Mouse (Mus musculus): Measurements from ENCODE around the gene Slc13a4.

DNA sequence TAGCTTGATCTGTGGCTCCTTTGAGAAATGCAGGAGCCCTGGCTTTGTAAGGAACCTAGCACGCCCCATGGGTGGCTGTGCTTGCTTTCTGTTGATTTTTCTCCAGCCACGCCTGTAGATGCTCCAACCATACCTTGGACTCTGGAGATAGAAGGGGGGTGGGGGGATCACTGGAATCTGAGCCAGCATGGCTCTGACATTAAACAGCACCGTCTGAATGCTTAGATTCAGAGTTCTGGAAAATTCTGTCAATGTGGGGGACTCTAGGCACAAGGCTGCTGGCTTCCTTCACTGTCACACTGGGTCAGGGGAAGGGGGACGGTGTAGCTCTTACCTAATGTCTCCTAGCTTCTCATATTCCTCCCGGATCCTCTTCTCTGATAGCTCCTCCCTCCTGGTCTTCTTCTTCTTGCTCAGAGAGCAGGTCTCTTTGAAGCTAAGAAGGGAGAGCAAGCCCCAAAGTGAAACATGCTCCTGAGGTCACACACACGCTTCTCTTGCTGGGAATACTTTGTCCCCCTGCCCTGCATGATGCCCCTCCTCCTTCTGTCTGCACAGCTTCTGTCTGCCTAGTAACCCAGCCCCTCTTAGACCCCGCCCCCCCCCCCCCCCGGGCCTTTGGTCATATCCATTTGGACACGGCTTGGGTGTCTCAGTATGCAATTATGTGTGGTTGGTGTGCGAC lies 29.9 kb downstream of the Slc13a4 start:
- TF ChIP-seq POLR2A (IDR thresholded peaks at IDR 0.05; ENCODE audit: insufficient read depth, low read depth, low read length) = no peak
- TF ChIP-seq CTCF (IDR thresholded peaks at IDR 0.05; ENCODE audit: insufficient read depth, low read depth, low read length) = no peak

Measured in olfactory bulb, adult 2 months (tissue).